Mouse (Mus musculus) WW6 (cell line): ENCODE results near the gene Gm20388.
A peak's percentile ranks its signal among the peaks of the same experiment; 100 is the strongest.

Experiments used
- DNase-seq: peaks from one replicate; pipeline ENCODE4 v3.0.0-alpha.2; 2013; ENCODE audit warnings: low read depth, low spot score

Gm20388 gene

GRCm38 (mm10) chr8:122347811-122348552 lies 2437.3 kb downstream of the Gm20388 start:
- no peak for DNase-seq

- DNase-seq, result no peak
These were observed 2439.0 kb downstream of the Gm20388 start for GRCm38 (mm10) chr8:122349357-122350297.

GRCm38 (mm10) chr8:122350309-122351089 lies 2439.9 kb downstream of the Gm20388 start:
- DNase-seq, result no peak

- DNase-seq, result no peak
These were observed 2443.5 kb downstream of the Gm20388 start for GRCm38 (mm10) chr8:122354157-122354556.

GRCm38 (mm10) chr8:122355642-122356606 lies 2445.3 kb downstream of the Gm20388 start:
- DNase-seq, result no peak

GRCm38 (mm10) chr8:122357202-122357601 lies 2446.6 kb downstream of the Gm20388 start:
- no peak for DNase-seq

- DNase-seq, result no peak
These were observed 2447.0 kb downstream of the Gm20388 start for GRCm38 (mm10) chr8:122357641-122358040.

GRCm38 (mm10) chr8:122359111-122359775 lies 2448.6 kb downstream of the Gm20388 start:
- no peak for DNase-seq

GRCm38 (mm10) chr8:122360696-122361416 lies 2450.2 kb downstream of the Gm20388 start, which contains the start of gene Trhr2:
TSS of gene Trhr2 (minus strand) at chr8:122360746.
- no peak for DNase-seq

- no peak for DNase-seq
These were observed 2451.6 kb downstream of the Gm20388 start for GRCm38 (mm10) chr8:122362271-122362670.

- no peak for DNase-seq
These were observed 2452.3 kb downstream of the Gm20388 start for GRCm38 (mm10) chr8:122362967-122363366.

- no peak for DNase-seq
These were observed 2457.9 kb downstream of the Gm20388 start for GRCm38 (mm10) chr8:122368494-122368893.

GRCm38 (mm10) chr8:122369665-122370064 lies 2459.0 kb downstream of the Gm20388 start:
- peak; percentile 18 for DNase-seq

GRCm38 (mm10) chr8:122371706-122372105 lies 2461.1 kb downstream of the Gm20388 start:
- DNase-seq, result no peak

GRCm38 (mm10) chr8:122375320-122375719 lies 2464.7 kb downstream of the Gm20388 start:
- no peak for DNase-seq

GRCm38 (mm10) chr8:122375751-122376364 lies 2465.2 kb downstream of the Gm20388 start:
- no peak for DNase-seq

GRCm38 (mm10) chr8:122376365-122377231 lies 2466.0 kb downstream of the Gm20388 start, which contains the start of gene Zc3h18:
TSS of gene Zc3h18 (plus strand) at chr8:122376609.
- peak; percentile 99 for DNase-seq

GRCm38 (mm10) chr8:122383039-122383438 lies 2472.4 kb downstream of the Gm20388 start:
- no peak for DNase-seq
